Mouse (Mus musculus) stomach, embryonic 14.5 days (tissue): ENCODE results near the gene Mtap. TPM values are rescaled to one million over a fixed set of nuclear protein-coding genes. Genes with fewer than 3 reads are reported as not detected.
A peak's percentile ranks its signal among the peaks of the same experiment; 100 is the strongest.

Source experiments
- ATAC-seq: fragments of 200-750 bp; cut with Nextera tagmentation; 2 replicates; pipeline ENCODE4 v1.8.0; 2017; ENCODE audit warnings: low read depth, moderate TSS enrichment; ENCODE audit not compliant: insufficient number of reproducible peaks, insufficient read depth, low FRiP score
- H3K27ac ChIP-seq: fragments of 300-500 bp; sonication (generic); 2 replicates; pipeline ENCODE4 v1.5.1; 2014; ENCODE audit warnings: mild to moderate bottlenecking, low read length, moderate library complexity, mixed read lengths
- H3K27me3 ChIP-seq: fragments of 300-500 bp; sonication (generic); 2 replicates; pipeline ENCODE4 v1.6.1; 2014; ENCODE audit warnings: low read length, control low read depth, mixed read lengths; ENCODE audit not compliant: control insufficient read depth, insufficient read depth
- H3K36me3 ChIP-seq: fragments of 300-500 bp; sonication (generic); 2 replicates; pipeline ENCODE4 v1.6.1; 2014; ENCODE audit warnings: mild to moderate bottlenecking, control low read depth, low read length, moderate library complexity, mixed read lengths; ENCODE audit not compliant: control insufficient read depth, insufficient read depth
- H3K4me1 ChIP-seq: fragments of 300-500 bp; sonication (generic); 2 replicates; pipeline ENCODE4 v1.6.1; 2014; ENCODE audit warnings: low read length, control low read depth, mixed read lengths; ENCODE audit not compliant: control insufficient read depth, insufficient read depth
- H3K4me2 ChIP-seq: fragments of 300-500 bp; sonication (generic); replicated peaks from 2 replicates; pipeline ENCODE4 v1.6.1; 2014; ENCODE audit warnings: low read depth, low read length, control low read depth
- H3K4me3 ChIP-seq: fragments of 300-500 bp; sonication (generic); 2 replicates; pipeline ENCODE4 v1.5.1; 2014; ENCODE audit warnings: low read depth, low read length, control low read depth
- H3K9ac ChIP-seq: fragments of 300-500 bp; sonication (generic); replicated peaks from 2 replicates; pipeline ENCODE4 v1.6.1; 2014; ENCODE audit warnings: low read depth, mild to moderate bottlenecking, control low read depth, low read length, moderate library complexity, mixed read lengths
- H3K9me3 ChIP-seq: fragments of 300-500 bp; sonication (generic); 2 replicates; pipeline ENCODE4 v1.6.1; 2016; ENCODE audit warnings: low read depth, low read length, control low read depth; ENCODE audit not compliant: control insufficient read depth
- WGBS: fragments of 180-500 bp; shearing (Covaris S2); extraction: QIAGEN DNeasy Blood & Tissue Kit; methylation state at CpG from one replicate; pipeline ENCODE4 v1.1.7; 2014; 5-methylcytosine and 5-hydroxymethylcytosine counted together
- polyA plus RNA-seq: library from polyadenylated mRNA; unstranded; fragments of >200 nt; fragmentation: Nextera tagmentation; extraction: Ambion mirVana; gene quantifications from 2 replicates; pipeline ENCODE4 v1.2.1, GENCODE M21; 2014

Gene Mtap
- polyA plus RNA-seq, 1 experiment from 2014 or later: 73.0 TPM

DNA sequence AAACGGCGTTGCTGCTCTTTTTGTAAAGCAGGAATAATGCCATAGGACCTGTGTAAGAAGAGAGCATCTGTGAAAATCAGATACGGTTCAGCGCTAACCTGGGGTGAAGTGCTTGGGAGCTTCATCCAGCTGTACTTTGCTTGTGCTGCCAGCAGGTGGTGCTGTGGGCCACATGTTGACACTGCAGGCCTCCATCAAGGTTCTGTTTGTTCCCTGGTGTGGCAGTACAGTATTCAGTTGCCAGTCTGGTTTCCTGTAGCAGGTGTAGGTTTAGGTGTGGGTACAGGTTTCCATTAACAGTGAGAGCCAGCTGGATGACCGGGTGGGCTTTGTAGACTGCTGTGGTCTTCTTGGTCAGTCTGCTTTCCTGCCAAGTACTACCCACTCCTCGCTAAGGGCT lies 8.5 kb downstream of the Mtap start:
- Histone ChIP-seq H3K9ac (no peak overlapping the region), H3K27ac (no peak overlapping the region), H3K9me3 (no peaks in the 10 kb centered on the region), H3K4me1 (peaks cover 2% of the 10 kb centered on the region; the same call in 1 of the 2 replicates), H3K4me3 (no peak overlapping the region), H3K27me3 (no peaks in the 10 kb centered on the region), H3K4me2 (no peak overlapping the region), H3K36me3 (peaks cover 12% of the 10 kb centered on the region)
- ATAC-seq: peak; percentile 70; the same call in 1 of the 2 replicates
- WGBS: 45% methylated on average over 6 of the region's 6 CpGs

DNA sequence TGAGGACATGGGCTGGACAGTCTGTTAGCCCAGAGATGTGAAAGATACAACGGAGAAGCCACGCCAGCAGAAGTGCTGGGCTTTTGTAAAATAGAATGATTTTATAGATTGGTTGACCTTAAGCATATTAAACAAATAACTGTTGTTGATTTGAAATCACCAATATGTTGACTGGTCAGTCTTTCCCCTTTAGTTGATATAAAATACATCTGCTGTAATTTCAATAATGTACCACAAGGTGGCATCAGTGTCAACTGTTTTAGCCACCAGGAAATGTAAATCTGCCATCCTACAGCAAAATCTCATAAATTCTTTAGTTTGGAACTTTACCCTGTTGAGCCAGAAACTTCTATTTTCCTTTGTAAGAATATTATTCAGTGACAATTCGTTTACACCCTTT lies 9.4 kb downstream of the Mtap start:
- no peak for ATAC-seq

DNA sequence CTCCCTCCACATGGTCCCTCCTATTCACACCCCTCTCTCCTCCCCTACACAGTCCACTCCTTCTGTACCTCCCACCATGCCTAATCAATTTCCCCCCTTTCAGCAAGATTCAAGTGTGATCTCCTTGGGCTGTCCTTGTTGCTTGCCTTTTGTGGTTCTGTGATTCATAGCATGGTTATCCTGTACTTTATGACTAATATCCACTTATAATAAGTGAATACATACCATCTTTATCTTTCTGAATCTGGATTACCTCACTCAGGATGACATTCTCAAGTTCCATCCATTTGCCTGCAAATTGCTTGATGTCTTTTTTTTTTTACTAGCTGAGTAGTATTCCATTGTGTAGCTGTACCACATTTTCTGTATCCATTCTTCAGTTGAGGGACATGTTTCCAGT lies 12.3 kb downstream of the Mtap start:
- H3K9me3 ChIP-seq: no peaks in the 10 kb centered on the region
- no peak for ATAC-seq
- H3K36me3 ChIP-seq: peaks cover 21% of the 10 kb centered on the region
- H3K9ac ChIP-seq: no peak overlapping the region
- H3K4me2 ChIP-seq: no peak overlapping the region
- H3K27me3 ChIP-seq: no peaks in the 10 kb centered on the region
- no peak overlapping the region for H3K4me3 ChIP-seq
- H3K4me1 ChIP-seq: no peaks in the 10 kb centered on the region
- H3K27ac ChIP-seq: no peak overlapping the region

More for the DNA sequence above, 9.4 kb downstream of the Mtap start:
- Histone ChIP-seq H3K9ac (no peak overlapping the region), H3K4me1 (no peaks in the 10 kb centered on the region), H3K27me3 (no peaks in the 10 kb centered on the region), H3K36me3 (peaks cover 12% of the 10 kb centered on the region), H3K4me3 (no peak overlapping the region), H3K27ac (no peak overlapping the region), H3K4me2 (no peak overlapping the region), H3K9me3 (no peaks in the 10 kb centered on the region)
- WGBS: 45% methylated on average over 3 of the region's 3 CpGs

DNA sequence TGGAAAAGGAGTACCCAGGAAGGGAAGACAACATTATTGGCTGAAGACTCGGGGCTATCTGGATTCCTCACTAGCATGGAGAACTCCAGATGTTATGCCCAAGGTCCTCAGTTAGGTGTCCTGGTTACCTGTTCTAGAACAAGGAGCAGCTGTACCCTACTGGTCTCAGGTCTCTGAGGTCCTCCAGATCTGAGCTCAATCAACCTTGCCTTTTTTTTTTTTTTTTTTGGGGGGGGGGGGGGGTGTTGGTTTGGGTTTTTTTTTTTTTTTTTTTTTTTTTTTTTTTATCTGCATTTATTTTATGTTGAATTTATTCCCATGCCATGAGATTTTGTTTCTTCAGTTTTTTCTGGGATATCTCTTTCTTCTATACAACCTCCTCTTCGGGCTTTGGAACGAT lies 24.5 kb downstream of the Mtap start:
- Histone ChIP-seq H3K4me1 (no peaks in the 10 kb centered on the region), H3K9ac (no peak overlapping the region), H3K36me3 (peaks cover 40% of the 10 kb centered on the region), H3K27ac (no peak overlapping the region), H3K4me2 (no peak overlapping the region), H3K27me3 (no peaks in the 10 kb centered on the region), H3K4me3 (no peak overlapping the region), H3K9me3 (no peaks in the 10 kb centered on the region)
- WGBS: 94% methylated on average over 3 of the region's 3 CpGs
- no peak for ATAC-seq

DNA sequence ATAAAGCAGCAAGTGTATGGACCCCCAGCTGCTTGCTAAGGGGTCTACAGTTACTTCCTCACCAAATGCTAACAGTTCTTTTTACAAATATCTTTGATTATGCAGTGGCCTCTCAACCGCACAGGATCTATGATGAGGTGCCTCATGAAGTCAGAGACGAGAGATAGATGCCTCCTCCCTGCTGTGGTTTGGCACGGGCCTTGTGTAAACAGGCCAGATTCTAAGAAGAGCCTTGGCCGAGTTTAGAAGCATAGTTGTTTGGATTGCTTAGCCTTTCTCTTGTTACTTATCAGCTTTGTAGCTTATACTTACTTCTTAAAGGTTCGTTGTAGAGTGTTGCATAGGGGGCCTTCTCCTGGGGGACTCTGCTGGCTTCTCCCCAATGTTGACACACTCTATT lies 25.6 kb downstream of the Mtap start:
- Histone ChIP-seq H3K4me3 (no peak overlapping the region), H3K36me3 (peaks cover 32% of the 10 kb centered on the region), H3K27me3 (no peaks in the 10 kb centered on the region), H3K9ac (no peak overlapping the region), H3K4me1 (no peaks in the 10 kb centered on the region), H3K9me3 (no peaks in the 10 kb centered on the region), H3K27ac (no peak overlapping the region), H3K4me2 (no peak overlapping the region)
- WGBS: 67% methylated on average over 5 of the region's 5 CpGs
- no peak for ATAC-seq

DNA sequence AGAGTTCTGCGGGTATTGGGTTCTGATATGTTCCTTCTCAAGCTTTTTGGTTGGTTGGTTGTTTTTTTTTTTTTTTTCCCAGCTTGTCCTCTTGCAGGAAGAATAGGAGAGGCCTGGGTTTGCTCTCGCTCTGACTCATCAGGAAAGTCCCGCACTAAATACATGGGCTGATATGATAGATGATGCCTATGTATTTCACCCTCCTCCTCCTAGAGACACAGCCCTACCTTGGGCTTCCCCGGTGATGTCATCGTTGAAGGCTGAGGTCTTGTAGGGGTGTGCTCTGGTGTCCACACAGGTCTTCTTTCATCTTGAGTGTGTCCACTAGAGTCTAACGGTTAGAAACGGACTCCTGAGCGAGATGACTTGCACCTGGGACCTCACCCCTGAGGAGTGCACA lies 26.7 kb downstream of the Mtap start:
- WGBS: 90% methylated on average over 8 of the region's 8 CpGs
- H3K4me2 ChIP-seq: no peak overlapping the region
- no peaks in the 10 kb centered on the region for H3K9me3 ChIP-seq
- no peak overlapping the region for H3K4me3 ChIP-seq
- peaks cover 27% of the 10 kb centered on the region for H3K36me3 ChIP-seq
- H3K27me3 ChIP-seq: no peaks in the 10 kb centered on the region
- no peak for ATAC-seq
- no peak overlapping the region for H3K9ac ChIP-seq
- no peak overlapping the region for H3K27ac ChIP-seq
- no peaks in the 10 kb centered on the region for H3K4me1 ChIP-seq

DNA sequence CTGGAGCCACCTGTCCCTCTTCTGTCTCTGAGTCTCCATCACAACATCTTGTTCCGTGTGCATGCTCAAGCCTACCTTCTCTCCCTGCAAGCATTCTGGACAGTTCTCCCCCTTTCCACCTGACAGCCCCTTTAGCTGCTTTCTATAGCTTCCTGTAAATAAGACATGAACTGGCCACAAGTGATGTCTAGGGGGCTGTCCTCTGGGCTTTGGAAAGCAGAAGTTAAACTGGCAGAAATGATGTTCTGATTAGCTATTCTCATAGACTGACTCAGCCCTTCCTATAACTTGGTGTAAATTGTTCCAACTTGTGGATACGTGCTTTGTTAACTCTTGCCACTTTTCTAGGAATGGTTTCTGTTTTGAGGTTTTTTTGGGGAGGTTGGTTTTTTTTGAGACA lies 27.8 kb downstream of the Mtap start:
- Histone ChIP-seq H3K4me2 (no peak overlapping the region), H3K4me1 (no peaks in the 10 kb centered on the region), H3K9me3 (no peaks in the 10 kb centered on the region), H3K36me3 (peaks cover 27% of the 10 kb centered on the region), H3K27me3 (no peaks in the 10 kb centered on the region), H3K4me3 (no peak overlapping the region), H3K9ac (no peak overlapping the region), H3K27ac (no peak overlapping the region)
- 96% methylated on average over 2 of the region's 2 CpGs for WGBS
- ATAC-seq: no peak

DNA sequence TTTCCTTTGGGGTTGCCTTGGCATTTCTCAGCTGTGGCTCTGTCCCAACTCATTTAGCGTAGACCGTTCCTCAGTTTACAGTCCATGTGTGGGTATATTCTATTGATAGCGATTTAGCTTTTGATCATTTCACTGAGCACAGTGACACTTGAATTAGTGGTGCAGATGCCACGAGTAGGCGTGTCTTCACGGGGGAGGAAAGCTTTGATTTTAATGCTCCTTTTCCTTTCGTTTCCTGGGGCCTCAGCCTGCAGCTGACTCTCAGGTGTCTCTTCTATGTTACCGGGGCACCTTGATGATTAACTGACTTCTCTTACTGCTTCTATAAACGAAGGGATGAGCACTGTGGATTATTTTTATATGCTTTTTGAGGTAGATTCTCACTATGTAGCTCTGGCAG lies 32.0 kb downstream of the Mtap start:
- no peak overlapping the region for H3K27ac ChIP-seq
- H3K27me3 ChIP-seq: no peaks in the 10 kb centered on the region
- 88% methylated on average over 9 of the region's 9 CpGs for WGBS
- peaks cover 34% of the 10 kb centered on the region for H3K36me3 ChIP-seq
- H3K9ac ChIP-seq: no peak overlapping the region
- no peak overlapping the region for H3K4me3 ChIP-seq
- H3K4me2 ChIP-seq: no peak overlapping the region
- no peak for ATAC-seq
- no peaks in the 10 kb centered on the region for H3K4me1 ChIP-seq
- no peaks in the 10 kb centered on the region for H3K9me3 ChIP-seq

DNA sequence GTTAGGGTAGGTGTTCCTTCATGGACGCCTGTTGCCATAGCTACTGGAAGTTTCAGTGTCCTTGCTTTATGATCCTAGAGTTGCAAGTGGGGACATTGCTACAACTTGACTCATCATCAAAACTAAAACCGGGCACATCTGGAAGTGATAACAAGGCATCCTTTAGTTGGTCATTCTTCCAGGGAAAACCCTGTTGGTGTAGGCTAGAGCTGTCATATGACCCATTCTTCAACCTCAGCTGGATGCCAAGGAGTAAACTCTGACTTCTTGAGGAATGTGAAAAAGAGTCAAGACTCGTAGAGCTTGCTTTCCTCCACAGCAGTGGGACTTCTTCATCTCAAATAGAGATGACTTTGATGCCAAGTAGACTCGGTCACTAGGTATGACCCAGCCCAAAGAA lies 32.8 kb downstream of the Mtap start:
- H3K27ac ChIP-seq: no peak overlapping the region
- peaks cover 32% of the 10 kb centered on the region for H3K36me3 ChIP-seq
- H3K4me2 ChIP-seq: no peak overlapping the region
- no peaks in the 10 kb centered on the region for H3K4me1 ChIP-seq
- H3K27me3 ChIP-seq: no peaks in the 10 kb centered on the region
- no peak overlapping the region for H3K4me3 ChIP-seq
- ATAC-seq: no peak
- H3K9me3 ChIP-seq: no peaks in the 10 kb centered on the region
- 80% methylated on average over 4 of the region's 4 CpGs for WGBS
- no peak overlapping the region for H3K9ac ChIP-seq
